Mouse (Mus musculus) embryonic facial prominence, embryonic 14.5 days (tissue): Measurements from ENCODE around the gene Pax8. TPM values are rescaled to one million over a fixed set of nuclear protein-coding genes. Genes with fewer than 3 reads are reported as not detected.

Experiments
- ATAC-seq: fragments of 200-750 bp; cut with Nextera tagmentation; 2 replicates; pipeline ENCODE4 v1.8.0; 2017; ENCODE audit warnings: low read depth, moderate number of reproducible peaks, moderate TSS enrichment
- DNase-seq: peaks from one replicate; pipeline ENCODE4 v3.0.0-alpha.2; 2015; ENCODE audit warnings: low spot score
- H3K27ac ChIP-seq: fragments of 300-500 bp; sonication (generic); replicated peaks from 2 replicates; pipeline ENCODE4 v1.5.1; 2014; ENCODE audit warnings: low read depth, mild to moderate bottlenecking, low read length, moderate library complexity
- H3K27me3 ChIP-seq: fragments of 300-500 bp; sonication (generic); replicated peaks from 2 replicates; pipeline ENCODE4 v1.6.1; 2014; ENCODE audit warnings: low read length; ENCODE audit not compliant: control insufficient read depth, insufficient read depth
- H3K36me3 ChIP-seq: fragments of 300-500 bp; sonication (generic); 2 replicates; pipeline ENCODE4 v1.6.1; 2014; ENCODE audit warnings: low read length, mixed read lengths; ENCODE audit not compliant: control insufficient read depth, insufficient read depth
- H3K4me1 ChIP-seq: fragments of 300-500 bp; sonication (generic); 2 replicates; pipeline ENCODE4 v1.6.1; 2014; ENCODE audit warnings: antibody characterized with exemption, low read length; ENCODE audit not compliant: control insufficient read depth, insufficient read depth
- H3K4me2 ChIP-seq: fragments of 300-500 bp; sonication (generic); 2 replicates; pipeline ENCODE4 v1.6.1; 2014; ENCODE audit warnings: low read depth, mild to moderate bottlenecking, low read length, moderate library complexity, mixed read lengths
- H3K4me3 ChIP-seq: fragments of 300-500 bp; sonication (generic); 2 replicates; pipeline ENCODE4 v1.5.1; 2014; ENCODE audit warnings: low read depth, mild to moderate bottlenecking, low read length
- H3K9ac ChIP-seq: fragments of 300-500 bp; sonication (generic); 2 replicates; pipeline ENCODE4 v1.6.1; 2014; ENCODE audit warnings: low read depth, mild to moderate bottlenecking, low read length, moderate library complexity, mixed read lengths
- H3K9me3 ChIP-seq: fragments of 300-500 bp; sonication (generic); 2 replicates; pipeline ENCODE4 v1.6.1; 2016; ENCODE audit warnings: low read length; ENCODE audit not compliant: control insufficient read depth
- WGBS: fragments of 180-500 bp; shearing (Covaris S2); extraction: QIAGEN DNeasy Blood & Tissue Kit; methylation state at CpG from one replicate; pipeline ENCODE4 v1.1.7; 2014; 5-methylcytosine and 5-hydroxymethylcytosine counted together
- polyA plus RNA-seq: library from polyadenylated mRNA; unstranded; fragments of >200 nt; fragmentation: Nextera tagmentation; extraction: Ambion mirVana; gene quantifications from 2 replicates; pipeline ENCODE4 v1.2.1, GENCODE M21; 2014

The Pax8 gene
- polyA plus RNA-seq, 1 experiment from 2014 or later: 0.97 TPM

DNA sequence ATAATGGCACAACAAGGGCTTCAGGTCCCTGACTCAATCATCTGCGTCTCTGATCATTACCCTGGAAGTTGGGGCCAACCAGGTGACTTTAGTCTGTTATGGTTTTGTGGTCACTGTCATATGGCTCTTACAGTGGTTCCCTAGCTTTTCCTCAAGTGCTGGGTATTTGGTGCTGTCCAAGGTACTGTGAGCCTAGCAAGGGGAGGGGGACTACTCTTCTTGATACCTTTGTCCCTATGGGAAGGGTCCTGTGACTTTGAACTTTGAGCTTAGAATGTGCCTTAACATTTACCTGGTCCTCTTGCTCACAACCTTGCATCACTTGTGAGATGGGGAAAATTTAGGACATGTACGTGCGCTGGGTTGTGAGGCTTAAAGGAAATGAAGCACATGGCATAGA is 13.3 kb upstream of the Pax8 start:
- H3K9me3 ChIP-seq: no peaks in the 10 kb centered on the region
- no peaks in the 10 kb centered on the region for H3K36me3 ChIP-seq
- WGBS: 58% methylated on average over 3 of the region's 3 CpGs
- H3K4me1 ChIP-seq: no peaks in the 10 kb centered on the region
- ATAC-seq: no peak
- H3K9ac ChIP-seq: no peak overlapping the region
- H3K27ac ChIP-seq: no peak overlapping the region
- no peak overlapping the region for H3K4me3 ChIP-seq
- no peak overlapping the region for H3K4me2 ChIP-seq
- no peaks in the 10 kb centered on the region for H3K27me3 ChIP-seq
- DNase-seq: peak; percentile 14

GRCm38 (mm10) chr2:24487056-24487825 is 11.8 kb upstream of the Pax8 start:
- no peak overlapping the region for H3K4me3 ChIP-seq
- H3K4me1 ChIP-seq: no peaks in the 10 kb centered on the region
- no peaks in the 10 kb centered on the region for H3K36me3 ChIP-seq
- no peak for ATAC-seq
- no peak overlapping the region for H3K4me2 ChIP-seq
- H3K27me3 ChIP-seq: no peaks in the 10 kb centered on the region
- H3K9ac ChIP-seq: no peak overlapping the region
- no peak overlapping the region for H3K27ac ChIP-seq
- no peak for DNase-seq
- WGBS: 47% methylated on average over 4 of the region's 4 CpGs
- no peaks in the 10 kb centered on the region for H3K9me3 ChIP-seq

- Histone ChIP-seq H3K9ac (no peak overlapping the region), H3K4me1 (no peaks in the 10 kb centered on the region), H3K4me3 (no peak overlapping the region), H3K36me3 (no peaks in the 10 kb centered on the region), H3K9me3 (no peaks in the 10 kb centered on the region), H3K27me3 (no peaks in the 10 kb centered on the region), H3K27ac (no peak overlapping the region), H3K4me2 (no peak overlapping the region)
- 89% methylated on average over 4 of the region's 4 CpGs for WGBS
- no peak for DNase-seq
- no peak for ATAC-seq
Measured at GRCm38 (mm10) chr2:24485398-24485797, 10.0 kb upstream of the Pax8 start.

DNA sequence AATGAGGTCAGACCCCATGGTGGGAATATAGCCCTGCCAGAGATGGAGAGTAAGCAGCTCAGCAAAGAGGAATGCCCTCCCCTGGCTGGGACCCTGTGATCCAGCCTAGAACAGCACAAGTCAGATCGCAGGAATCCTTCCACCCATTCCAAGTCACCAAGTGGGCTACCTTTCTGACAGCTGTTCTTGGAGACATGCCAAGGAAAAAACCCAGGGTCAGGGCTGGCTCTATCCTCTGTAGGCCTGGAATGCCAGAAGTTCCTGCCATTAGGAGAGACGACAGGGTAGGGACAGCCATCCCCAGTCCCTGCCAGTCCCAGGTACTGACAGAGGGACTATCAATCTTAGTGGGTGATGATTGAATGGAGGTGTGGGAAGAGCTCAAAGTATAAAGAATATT is 4.5 kb upstream of the Pax8 start:
- WGBS: 52% methylated on average over 2 of the region's 2 CpGs
- peaks cover 24% of the 10 kb centered on the region for H3K27me3 ChIP-seq

DNA sequence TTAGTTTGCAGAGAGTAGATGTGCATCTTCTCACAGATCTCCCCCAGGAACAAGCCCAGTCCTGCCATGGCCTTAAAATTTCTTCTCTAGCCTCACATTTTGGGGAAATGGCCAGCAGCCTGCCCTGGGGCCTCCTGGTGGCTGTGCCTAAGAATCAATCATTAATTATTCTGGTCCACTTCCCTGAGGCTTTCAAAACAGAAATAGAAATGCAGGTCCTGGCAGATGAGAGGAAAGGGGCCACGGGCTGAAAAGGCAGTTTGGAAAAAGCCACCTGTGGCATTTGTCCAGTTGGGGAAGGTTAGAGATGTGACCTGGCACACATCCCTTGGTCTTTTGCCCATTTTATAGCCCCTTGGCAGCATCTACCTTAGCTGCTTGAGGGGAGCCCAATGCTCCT is 3.8 kb upstream of the Pax8 start:
- Histone ChIP-seq H3K27me3 (peaks cover 32% of the 10 kb centered on the region), H3K4me2 (no peak overlapping the region), H3K9me3 (no peaks in the 10 kb centered on the region), H3K4me1 (no peaks in the 10 kb centered on the region), H3K4me3 (no peak overlapping the region), H3K27ac (no peak overlapping the region), H3K36me3 (no peaks in the 10 kb centered on the region), H3K9ac (no peak overlapping the region)
- DNase-seq: no peak
- WGBS: 10% methylated on average over 1 of the region's 1 CpGs
- no peak for ATAC-seq

More for the DNA sequence above, 4.5 kb upstream of the Pax8 start:
- no peak for ATAC-seq
- H3K4me3 ChIP-seq: no peak overlapping the region
- H3K27ac ChIP-seq: no peak overlapping the region
- H3K9me3 ChIP-seq: no peaks in the 10 kb centered on the region
- no peaks in the 10 kb centered on the region for H3K4me1 ChIP-seq
- no peak for DNase-seq
- H3K36me3 ChIP-seq: no peaks in the 10 kb centered on the region
- no peak overlapping the region for H3K9ac ChIP-seq
- H3K4me2 ChIP-seq: no peak overlapping the region

- no peak for ATAC-seq
- peaks cover 37% of the 10 kb centered on the region for H3K27me3 ChIP-seq
- H3K9ac ChIP-seq: no peak overlapping the region
- H3K9me3 ChIP-seq: no peaks in the 10 kb centered on the region
- no peaks in the 10 kb centered on the region for H3K4me1 ChIP-seq
- H3K27ac ChIP-seq: no peak overlapping the region
- no peak overlapping the region for H3K4me2 ChIP-seq
- no peak for DNase-seq
- H3K4me3 ChIP-seq: no peak overlapping the region
- H3K36me3 ChIP-seq: no peaks in the 10 kb centered on the region
- WGBS: 72% methylated on average over 4 of the region's 4 CpGs
Measured at GRCm38 (mm10) chr2:24478611-24479010, 3.2 kb upstream of the Pax8 start.

- H3K27me3 ChIP-seq: peaks cover 69% of the 10 kb centered on the region
Measured at GRCm38 (mm10) chr2:24474514-24475378, 653 bp downstream of the Pax8 start.

GRCm38 (mm10) chr2:24473641-24474511 is 1.5 kb downstream of the Pax8 start:
- no peak overlapping the region for H3K27ac ChIP-seq
- WGBS: under 1% methylated on average over 56 of the region's 56 CpGs
- DNase-seq (no peak), ATAC-seq (no peak)
- H3K4me1 ChIP-seq: no peaks in the 10 kb centered on the region
- H3K4me2 ChIP-seq: peak overlapping the region; percentile 50
- peaks cover 71% of the 10 kb centered on the region for H3K27me3 ChIP-seq
- H3K36me3 ChIP-seq: no peaks in the 10 kb centered on the region
- H3K4me3 ChIP-seq: peak overlapping the region; percentile 31
- no peaks in the 10 kb centered on the region for H3K9me3 ChIP-seq
- H3K9ac ChIP-seq: no peak overlapping the region

More at GRCm38 (mm10) chr2:24474514-24475378, 653 bp downstream of the Pax8 start:
- H3K9me3 ChIP-seq: no peaks in the 10 kb centered on the region
- no peak for ATAC-seq
- peak overlapping the region; percentile 50 for H3K4me2 ChIP-seq
- no peak for DNase-seq
- H3K27ac ChIP-seq: no peak overlapping the region
- no peaks in the 10 kb centered on the region for H3K4me1 ChIP-seq
- 9% methylated on average over 17 of the region's 29 CpGs for whole genome bisulfite sequencing
- H3K9ac ChIP-seq: no peak overlapping the region
- no peaks in the 10 kb centered on the region for H3K36me3 ChIP-seq
- peak overlapping the region; percentile 31 for H3K4me3 ChIP-seq
